Mouse (Mus musculus) hindlimb bud, embryonic 11.5 days (tissue): ENCODE measurements around the gene Adra1b.
A peak's percentile ranks its signal among the peaks of the same experiment; 100 is the strongest.

Source experiments
- DNase-seq: peaks from one replicate; pipeline ENCODE4 v3.0.0-alpha.2; 2012; ENCODE audit warnings: low read depth, low spot score; ENCODE audit errors: extremely low spot score

The Adra1b gene

GRCm38 (mm10) chr11:43820552-43821460 is 80.2 kb downstream of the Adra1b start:
- no peak for DNase-seq

DNA sequence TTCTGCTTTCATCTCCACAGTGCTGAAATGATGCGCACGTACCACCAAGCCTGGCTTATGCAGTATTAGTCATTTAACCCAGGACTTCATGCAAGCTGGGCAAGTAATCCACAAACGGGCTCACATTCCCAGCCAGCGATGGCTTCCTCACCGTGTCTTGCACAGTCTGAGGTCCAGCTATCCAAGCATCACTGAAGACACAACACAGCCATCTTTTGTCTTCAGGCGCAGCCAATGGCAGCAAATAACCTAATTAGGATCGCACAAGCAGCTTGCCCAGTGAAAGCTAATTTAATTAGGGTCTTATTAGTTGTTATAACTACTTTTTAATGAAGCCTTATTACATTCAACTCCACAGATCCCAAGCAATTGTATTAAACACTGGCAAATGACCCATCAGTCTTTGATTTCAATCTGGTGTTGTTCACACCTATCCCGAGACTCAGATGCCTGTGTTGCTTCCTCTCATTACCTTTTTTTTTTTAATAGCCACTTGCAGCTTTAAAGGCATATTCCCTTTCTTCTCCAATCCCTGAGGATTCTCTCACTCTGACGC is 83.6 kb downstream of the Adra1b start:
- no peak for DNase-seq

DNA sequence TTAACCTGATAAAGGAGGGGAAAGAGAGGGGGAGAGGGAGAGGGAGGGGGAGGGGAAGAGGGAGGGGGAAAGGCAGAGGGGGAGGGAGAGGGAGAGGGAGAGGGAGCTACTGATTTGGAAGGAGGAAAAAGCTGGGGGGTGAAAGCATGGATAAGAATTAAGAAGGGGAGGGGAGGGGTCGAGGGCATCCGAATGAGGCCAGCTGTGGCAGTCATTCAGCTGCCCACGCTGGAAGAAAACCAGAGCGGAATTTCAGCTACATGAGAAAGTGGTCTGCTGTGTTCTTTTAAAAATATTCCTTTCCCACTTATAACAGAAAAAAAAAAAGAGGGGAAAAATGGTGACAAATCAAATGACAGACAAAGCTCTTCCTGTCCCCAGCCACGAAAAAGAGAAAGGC is 88.5 kb downstream of the Adra1b start:
- no peak for DNase-seq

DNA sequence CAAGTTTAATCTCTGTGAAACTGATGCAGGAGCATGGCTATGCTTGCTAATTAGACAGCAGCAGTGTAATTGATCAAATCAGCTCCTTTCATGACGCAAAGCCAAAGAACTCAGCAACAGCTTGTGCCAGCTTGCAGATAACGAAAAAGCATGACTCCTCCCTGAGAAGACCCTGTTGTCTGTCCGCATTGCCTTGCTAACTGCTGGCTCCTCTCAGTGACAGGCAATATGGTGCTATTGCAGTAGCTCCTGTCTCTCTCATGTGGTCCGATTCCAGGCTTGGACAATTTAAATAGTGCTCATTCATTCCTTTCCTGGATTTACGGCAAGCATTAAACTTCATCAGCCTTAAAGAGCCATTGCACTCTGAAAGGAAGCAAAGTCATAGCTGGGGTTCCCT is 93.3 kb downstream of the Adra1b start:
- DNase-seq: no peak

GRCm38 (mm10) chr11:43795992-43796391 is 105.0 kb downstream of the Adra1b start:
- DNase-seq: no peak

- no peak for DNase-seq
These were observed 110.6 kb downstream of the Adra1b start for GRCm38 (mm10) chr11:43790446-43790845.

- peak; percentile 46 for DNase-seq
These were observed 117.2 kb downstream of the Adra1b start for GRCm38 (mm10) chr11:43783772-43784171.

GRCm38 (mm10) chr11:43783106-43783505 is 117.9 kb downstream of the Adra1b start:
- DNase-seq: no peak

DNA sequence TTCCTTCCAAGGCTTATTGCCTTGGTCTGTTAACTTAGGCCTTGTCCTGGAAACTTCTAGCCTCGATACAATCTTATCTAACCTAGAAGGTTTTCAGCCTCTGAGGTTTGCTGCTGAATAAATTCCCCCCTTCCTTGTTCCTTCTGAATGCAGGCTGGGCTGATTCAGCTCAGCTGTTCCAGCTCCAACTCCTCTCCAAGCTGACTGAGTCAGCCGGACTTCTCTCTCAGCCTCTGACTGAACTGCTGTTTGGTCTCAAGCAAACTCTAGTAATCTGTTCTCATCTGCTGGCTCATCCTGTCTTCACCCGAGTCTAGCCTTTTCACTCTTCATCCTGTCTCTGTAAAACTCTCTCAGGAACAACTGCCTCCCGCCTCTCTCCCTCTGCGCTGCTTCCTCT is 121.5 kb downstream of the Adra1b start:
- DNase-seq: no peak

DNA sequence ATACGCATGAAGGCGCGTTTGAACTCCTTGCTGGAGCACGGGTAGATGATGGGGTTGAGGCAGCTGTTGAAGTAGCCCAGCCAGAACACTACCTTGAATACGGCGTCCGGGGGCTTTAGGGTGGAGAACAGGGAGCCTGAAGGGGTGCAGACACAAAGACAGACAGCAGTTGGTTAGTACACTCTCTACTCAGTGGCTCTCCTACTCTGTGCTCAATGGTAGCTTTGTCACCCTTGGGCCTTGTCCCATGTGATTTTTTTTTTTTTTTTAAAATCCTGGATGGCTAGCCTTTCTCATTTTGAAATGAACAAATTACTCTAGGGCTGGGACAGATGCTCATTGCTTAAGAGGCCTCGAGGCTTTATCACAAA is 124.7 kb downstream of the Adra1b start:
- DNase-seq: no peak

GRCm38 (mm10) chr11:43775469-43776323 is 125.3 kb downstream of the Adra1b start:
- DNase-seq: no peak

DNA sequence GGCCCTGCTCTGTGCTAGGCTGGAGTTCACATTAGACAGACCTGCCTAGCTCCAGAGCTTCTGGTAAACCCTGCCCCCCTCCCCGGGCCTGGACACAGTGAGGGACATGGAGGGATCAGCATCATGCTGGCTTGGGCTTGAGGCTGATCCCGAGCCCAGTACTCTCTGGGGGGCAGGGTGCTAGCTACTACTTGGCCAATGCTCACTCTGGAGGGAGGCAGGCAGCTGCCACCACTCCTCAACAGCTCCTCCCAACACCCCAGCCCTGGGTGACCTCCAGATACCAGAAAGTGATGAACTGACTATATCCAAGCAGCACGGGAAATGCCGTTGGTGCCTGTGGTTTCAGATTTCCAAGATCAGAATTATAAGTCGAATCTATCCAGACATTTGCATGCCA is 127.3 kb downstream of the Adra1b start:
- no peak for DNase-seq

DNA sequence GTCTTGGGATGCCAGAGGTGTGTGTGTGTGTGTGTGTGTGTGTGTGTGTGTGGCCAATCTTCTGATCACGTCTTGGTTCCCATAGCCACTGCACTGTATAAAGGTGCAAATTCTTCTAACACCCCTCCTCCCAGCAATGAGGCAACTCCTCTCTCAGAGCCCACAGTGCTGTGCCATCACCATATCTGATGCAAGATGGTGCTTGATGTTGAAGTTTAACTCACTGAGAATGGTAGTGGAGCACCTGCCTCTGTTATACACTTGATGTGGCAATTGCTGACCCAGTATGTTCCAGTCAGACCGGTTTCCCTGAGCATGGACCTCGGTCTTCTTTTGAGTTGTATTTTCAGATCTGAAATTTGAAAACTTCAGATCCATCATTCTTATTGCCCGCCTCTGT is 130.9 kb downstream of the Adra1b start:
- DNase-seq: no peak

GRCm38 (mm10) chr11:43767749-43768148 is 133.3 kb downstream of the Adra1b start:
- DNase-seq: no peak

- DNase-seq: no peak
These were observed 133.9 kb downstream of the Adra1b start for GRCm38 (mm10) chr11:43766922-43767648.

DNA sequence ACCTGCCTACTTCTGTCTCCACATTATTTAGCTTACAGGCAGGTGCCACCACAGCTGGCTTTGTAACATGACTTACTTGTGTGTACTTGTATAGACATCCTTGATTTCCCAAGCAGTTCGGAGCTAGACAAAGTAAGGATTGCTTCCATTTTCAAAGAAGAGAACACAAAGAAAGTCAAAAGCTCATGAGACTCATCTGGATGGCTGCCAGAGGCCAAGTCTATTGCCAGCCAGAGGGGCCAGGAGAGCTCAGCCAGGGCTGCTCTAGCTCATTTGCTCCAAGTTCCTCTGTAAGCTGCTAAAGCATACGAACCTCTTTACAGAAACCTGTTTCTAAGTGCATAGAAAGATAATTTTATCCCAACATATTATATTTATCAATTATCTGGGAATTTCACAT is 142.6 kb downstream of the Adra1b start:
- DNase-seq: no peak

- no peak for DNase-seq
These were observed 145.6 kb downstream of the Adra1b start for GRCm38 (mm10) chr11:43755411-43755810.

DNA sequence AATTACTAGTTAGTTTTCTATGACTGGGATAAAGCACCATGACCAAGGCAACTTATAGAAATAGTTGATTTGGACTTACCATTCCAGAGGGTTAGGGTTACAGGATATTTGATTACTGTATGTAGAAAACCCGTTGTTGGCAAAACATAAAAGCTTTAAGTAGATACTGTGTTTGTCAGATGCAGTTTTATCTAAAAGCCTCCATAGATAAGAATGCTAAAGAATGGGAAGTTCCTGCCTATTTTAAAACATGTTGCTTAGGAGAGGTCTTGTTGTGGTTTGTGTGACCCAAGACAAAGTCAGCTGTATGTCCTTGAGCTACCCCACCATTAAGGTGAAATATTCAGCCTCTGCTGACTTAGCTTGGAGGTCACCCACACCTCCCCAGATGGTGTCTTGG is 146.4 kb downstream of the Adra1b start:
- DNase-seq: no peak

DNA sequence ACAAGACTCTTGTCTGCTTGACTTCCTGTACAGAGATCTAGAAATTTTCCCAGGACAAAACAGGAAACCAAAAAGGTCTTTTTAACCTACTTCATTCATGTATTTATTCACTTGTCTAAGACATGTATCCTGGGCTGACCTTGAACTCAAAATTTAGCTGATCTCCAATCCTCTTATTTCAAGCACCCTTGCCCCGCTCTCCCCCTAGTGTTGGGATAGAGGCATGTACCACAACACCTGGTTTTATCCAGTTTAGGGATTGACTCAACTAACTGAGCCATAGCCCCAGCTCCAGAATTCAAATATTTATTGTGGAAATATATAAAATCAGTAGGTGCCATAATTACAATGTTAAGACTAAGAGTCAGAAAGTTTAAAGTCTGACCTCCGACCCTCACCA is 149.5 kb downstream of the Adra1b start:
- no peak for DNase-seq

- peak; percentile 95 for DNase-seq
These were observed 153.5 kb downstream of the Adra1b start, which contains the start of gene Ttc1 for GRCm38 (mm10) chr11:43747233-43748226. Gene Ttc1 (minus strand): TSS chr11:43748008.
